Mouse (Mus musculus): ENCODE data around the gene Ahrr.

Gene Ahrr

DNA sequence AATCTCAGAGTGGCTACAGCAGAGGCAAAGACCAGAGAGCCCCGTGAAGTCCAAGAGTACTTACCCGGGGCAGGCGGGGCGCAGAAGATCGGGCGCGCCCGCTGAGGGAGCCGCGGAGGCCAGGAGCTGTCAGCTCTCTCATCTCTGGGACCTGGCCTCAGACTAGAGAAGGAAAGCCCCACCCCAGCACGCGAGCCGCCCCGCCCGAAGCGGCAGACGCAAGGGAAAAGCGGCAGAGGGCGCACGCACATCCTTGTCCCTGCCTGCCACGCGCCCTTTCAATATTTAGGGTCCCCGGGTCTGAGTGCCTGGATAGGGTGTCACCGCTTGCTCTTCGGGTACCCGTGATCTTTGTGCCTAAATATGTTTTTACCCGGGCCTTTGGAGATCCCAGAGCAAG lies at the start of gene Ahrr:
TSS of gene Ahrr (minus strand) at position 165 of the 400 bp plus-strand sequence.
- in situ Hi-C loops (cut with MboI, MseI), result loop anchor here (25.0 kb wide), 1 partner anchor 180 kb away; the partner anchor contains the start of gene Slc9a3

DNA sequence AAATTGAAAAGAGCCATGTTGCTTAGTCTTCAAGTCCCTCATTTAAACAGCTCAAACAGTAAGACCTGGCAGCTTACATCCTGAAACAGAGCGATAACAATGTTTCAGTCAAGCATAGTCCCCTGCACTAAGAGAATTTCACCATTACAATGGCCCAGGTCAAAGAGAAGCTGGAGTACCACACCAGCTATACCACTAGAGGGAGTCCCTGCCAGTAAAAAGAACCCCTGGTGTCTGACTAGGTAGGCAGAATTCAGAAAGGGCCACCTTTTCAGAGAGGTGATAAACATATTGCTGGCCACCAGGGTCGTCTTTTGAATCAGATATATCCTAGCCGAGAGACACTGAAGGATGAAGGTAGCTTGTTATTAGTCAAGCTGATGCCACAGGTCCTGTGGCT lies 48.9 kb upstream of the Ahrr start:
- in situ Hi-C loops (cut with MboI, MseI), result no loop called here

GRCm38 (mm10) chr13:74329321-74329720 lies 37.2 kb upstream of the Ahrr start:
- in situ Hi-C loops (cut with MboI, MseI), result loop anchor here (10.0 kb wide), 1 partner anchor 155 kb away; no protein-coding TSS in a partner anchor

- in situ Hi-C loops (cut with MboI, MseI), result no loop called here
These were observed 25.2 kb upstream of the Ahrr start, which contains the start of gene Pdcd6 for GRCm38 (mm10) chr13:74317170-74317849. Gene Pdcd6 (minus strand): TSS chr13:74317580.

DNA sequence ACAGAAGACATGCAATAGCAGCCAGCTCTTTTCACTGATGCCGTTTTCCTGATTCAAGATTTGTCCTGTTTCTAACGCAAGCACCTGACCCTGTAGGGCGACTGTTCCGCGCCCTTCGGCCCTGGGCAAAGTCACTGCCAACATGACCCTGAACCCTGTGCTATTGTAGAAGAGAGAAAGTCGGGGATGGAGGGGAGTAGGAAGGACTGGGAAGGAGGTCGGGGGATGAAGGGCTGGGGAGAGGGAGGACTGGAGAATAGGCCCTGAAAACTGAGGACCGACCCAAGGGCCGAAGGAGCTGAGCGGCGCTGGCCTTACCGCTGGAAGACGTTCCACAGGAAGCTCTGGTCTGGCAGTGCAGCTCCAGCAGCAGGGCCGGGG lies 24.6 kb upstream of the Ahrr start:
- in situ Hi-C loops (cut with MboI, MseI), result no loop called here

GRCm38 (mm10) chr13:74316386-74316785 lies 24.3 kb upstream of the Ahrr start:
- in situ Hi-C loops (cut with MboI, MseI), result no loop called here

DNA sequence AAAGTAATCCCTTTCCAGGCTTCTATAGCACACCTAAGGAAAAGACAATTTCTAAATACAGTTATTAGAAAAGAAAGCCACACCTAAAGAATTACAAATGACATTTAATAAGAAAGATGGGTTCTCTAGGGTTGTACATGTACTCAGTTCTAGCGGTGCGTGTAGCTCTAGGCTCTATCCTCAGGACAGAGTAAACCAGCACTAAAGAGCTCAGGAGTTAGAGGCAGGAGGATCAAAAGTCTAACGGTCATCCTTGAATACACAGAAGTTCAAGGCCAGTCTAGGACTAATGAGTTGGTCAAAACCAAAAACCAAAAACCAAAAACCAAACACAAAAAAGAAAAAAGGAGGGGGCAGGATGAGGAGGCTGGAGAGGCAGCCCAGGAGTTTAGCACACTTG lies 22.5 kb upstream of the Ahrr start:
- in situ Hi-C loops (cut with MboI, MseI), result no loop called here

DNA sequence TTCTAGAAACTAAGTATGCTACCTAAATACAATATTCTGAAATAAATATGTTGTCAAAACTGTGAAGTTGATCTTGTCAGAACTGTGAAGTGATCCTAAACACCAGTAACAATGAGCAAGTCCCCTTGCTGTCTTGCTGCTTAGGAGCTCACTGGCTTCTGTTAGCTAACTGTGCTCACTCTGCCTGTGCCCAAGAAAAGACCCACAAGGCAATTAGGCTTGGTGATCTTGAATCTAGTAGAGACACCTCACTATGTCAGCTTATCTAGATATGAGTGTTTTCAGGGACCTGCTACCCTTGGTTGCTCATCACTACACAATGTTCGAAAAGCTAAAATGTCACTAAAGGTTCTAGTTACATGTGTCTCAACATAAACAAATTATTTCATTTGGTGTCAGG lies 13.6 kb upstream of the Ahrr start:
- in situ Hi-C loops (cut with MboI, MseI), result no loop called here

- in situ Hi-C loops (cut with MboI, MseI), result no loop called here
These were observed 13.2 kb upstream of the Ahrr start for GRCm38 (mm10) chr13:74305380-74305779.

DNA sequence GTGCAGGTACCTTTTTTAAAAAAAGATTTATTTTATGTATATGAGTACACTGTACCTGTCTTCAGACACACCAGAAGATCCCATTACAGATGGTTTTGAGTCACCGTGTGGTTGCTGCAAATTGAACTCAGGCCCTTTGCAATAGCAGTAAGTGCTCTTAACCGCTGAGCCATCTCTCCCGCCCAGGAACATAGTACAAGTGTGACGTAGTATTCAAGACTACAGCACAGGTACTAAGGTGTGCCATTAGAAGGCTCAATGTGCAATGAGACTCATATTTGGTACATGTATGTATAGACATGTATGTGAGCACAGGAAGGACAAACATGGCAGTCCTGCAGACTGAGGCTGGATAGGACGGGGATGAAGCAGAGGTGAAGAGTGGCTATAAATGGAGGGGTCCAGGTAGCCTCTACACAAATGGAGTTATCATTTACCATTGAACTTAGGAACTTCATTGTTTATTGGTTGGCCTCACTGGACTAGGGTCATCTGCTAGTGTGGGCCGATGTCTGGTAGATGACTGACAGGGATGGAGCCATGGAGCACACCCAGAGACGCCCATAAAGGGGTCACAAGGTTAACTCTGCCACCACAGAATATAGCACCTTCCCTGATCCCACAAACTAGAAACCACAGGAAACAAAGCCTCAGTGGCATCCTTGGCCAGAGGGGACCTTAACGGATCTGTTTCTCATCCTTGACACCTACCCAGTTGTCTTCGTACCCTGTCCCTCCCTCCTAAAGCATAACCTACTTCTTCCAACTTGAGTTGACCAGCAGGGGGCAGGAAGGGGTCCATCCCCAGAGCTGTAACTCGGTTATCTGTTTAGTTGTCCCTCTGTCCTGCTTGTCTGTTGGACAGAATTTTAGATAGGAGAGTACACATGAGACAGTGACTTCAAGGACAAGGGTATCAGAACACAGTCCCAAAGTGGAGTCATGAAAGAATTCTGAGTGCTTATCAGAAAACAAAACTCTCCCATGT lies 10.2 kb upstream of the Ahrr start:
- in situ Hi-C loops (cut with MboI, MseI), result no loop called here

- in situ Hi-C loops (cut with MboI, MseI), result no loop called here
These were observed 9.5 kb upstream of the Ahrr start for GRCm38 (mm10) chr13:74301607-74301984.

GRCm38 (mm10) chr13:74300925-74301606 lies 8.9 kb upstream of the Ahrr start:
- in situ Hi-C loops (cut with MboI, MseI), result no loop called here

DNA sequence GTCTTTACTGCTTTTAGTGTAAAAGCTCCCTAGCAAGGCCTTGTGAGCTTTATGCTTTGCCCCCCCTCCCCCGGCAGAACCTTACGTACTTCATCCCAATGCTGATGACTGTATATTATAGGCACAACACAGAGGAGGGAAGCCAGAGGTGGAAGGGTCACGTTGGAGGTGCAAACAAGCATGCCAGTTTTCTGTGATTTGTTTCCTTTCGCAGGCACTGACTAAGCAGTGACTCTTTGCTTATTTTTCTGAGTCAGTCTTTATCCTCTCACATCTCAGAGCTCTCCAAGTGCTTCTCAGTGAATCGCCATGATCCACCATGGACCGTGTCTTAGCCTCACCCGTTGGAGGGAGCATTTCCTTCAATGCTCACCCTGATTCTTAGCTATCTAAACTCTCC lies 4.2 kb upstream of the Ahrr start:
- in situ Hi-C loops (cut with MboI, MseI), result loop anchor here (25.0 kb wide), 1 partner anchor 184 kb away; the partner anchor contains the start of gene Slc9a3

- in situ Hi-C loops (cut with MboI, MseI), result loop anchor here (10.0 to 25.0 kb wide), 2 partner anchors 177 to 975 kb away; partner anchors contain the start of gene Slc9a3
These were observed 2.5 kb downstream of the Ahrr start for GRCm38 (mm10) chr13:74289646-74290045.

- in situ Hi-C loops (cut with MboI, MseI), result loop anchor here (10.0 to 25.0 kb wide), 2 partner anchors 170 to 983 kb away; partner anchors contain the start of gene Slc9a3
These were observed 9.8 kb downstream of the Ahrr start for GRCm38 (mm10) chr13:74282299-74282698.

DNA sequence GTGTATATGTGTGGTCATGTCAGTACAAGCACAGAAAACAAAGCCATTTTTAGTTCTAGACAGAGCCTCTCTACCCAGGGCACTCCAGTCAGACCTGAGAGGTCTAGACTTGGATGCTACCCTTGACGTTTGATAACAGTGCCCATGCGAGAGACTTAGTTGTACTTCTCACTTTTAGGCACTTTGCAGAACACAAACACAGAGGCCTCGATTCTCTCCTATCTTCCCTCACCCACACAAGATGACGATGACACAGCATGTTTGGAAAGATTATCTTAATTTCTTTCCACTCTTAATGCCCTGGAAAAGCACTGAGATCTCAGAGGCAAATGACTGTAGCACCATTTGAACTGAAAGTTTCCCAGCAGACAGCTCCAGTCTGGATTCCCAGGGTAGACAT lies 16.4 kb downstream of the Ahrr start:
- in situ Hi-C loops (cut with MboI, MseI), result loop anchor here (10.0 to 25.0 kb wide), 2 partner anchors 163 to 411 kb away; partner anchors contain the start of gene Slc9a3

GRCm38 (mm10) chr13:74260231-74260992 lies 31.7 kb downstream of the Ahrr start:
- in situ Hi-C loops (cut with MboI, MseI), result no loop called here

- in situ Hi-C loops (cut with MboI, MseI), result no loop called here
These were observed 32.5 kb downstream of the Ahrr start for GRCm38 (mm10) chr13:74259460-74260230.

GRCm38 (mm10) chr13:74246494-74246893 lies 45.6 kb downstream of the Ahrr start:
- in situ Hi-C loops (cut with MboI, MseI), result no loop called here

DNA sequence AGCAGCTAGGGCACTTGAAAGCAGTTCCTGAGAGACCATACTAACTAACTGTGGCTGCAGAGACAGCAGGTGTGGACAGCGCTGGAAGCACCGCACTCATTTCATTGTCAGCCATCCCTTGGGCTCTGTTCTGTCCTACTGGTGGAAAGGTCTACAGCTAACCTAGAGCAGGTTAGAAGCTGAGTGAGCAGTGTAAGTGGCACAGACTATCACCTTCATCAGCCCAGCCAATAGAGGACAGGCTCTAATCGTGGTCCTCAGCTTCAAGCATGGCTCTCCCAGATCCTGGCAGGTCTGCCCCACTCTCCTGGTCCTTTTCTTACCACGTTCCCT lies 46.3 kb downstream of the Ahrr start:
- in situ Hi-C loops (cut with MboI, MseI), result no loop called here
